Mouse (Mus musculus) hindbrain, embryonic 10.5 days (tissue): Measurements from ENCODE around the gene Atf3. TPM values are rescaled to one million over a fixed set of nuclear protein-coding genes. Genes with fewer than 3 reads are reported as not detected.
A peak's percentile ranks its signal among the peaks of the same experiment; 100 is the strongest.
"Not testable (repeated sequence)": the region's sequence is repeated elsewhere in the genome, so short reads cannot be mapped to it uniquely, and the experiment has no call there.

ENCODE experiments used
- DNase-seq: peaks from one replicate; pipeline ENCODE4 v3.0.0-alpha.2; 2017; ENCODE audit warnings: low spot score
- H3K27ac ChIP-seq: fragments of 300-500 bp; sonication (generic); 2 replicates; pipeline ENCODE4 v1.5.1; 2016; ENCODE audit warnings: mild to moderate bottlenecking, moderate library complexity
- H3K27me3 ChIP-seq: fragments of 300-500 bp; sonication (generic); 2 replicates; pipeline ENCODE4 v1.6.1; 2016; ENCODE audit warnings: mild to moderate bottlenecking; ENCODE audit not compliant: poor library complexity, insufficient read depth, severe bottlenecking
- H3K36me3 ChIP-seq: fragments of 300-500 bp; sonication (generic); 2 replicates; pipeline ENCODE4 v1.6.1; 2016; ENCODE audit warnings: mild to moderate bottlenecking, moderate library complexity
- H3K4me1 ChIP-seq: fragments of 300-500 bp; sonication (generic); replicated peaks from 2 replicates; pipeline ENCODE4 v1.6.1; 2016; ENCODE audit warnings: mild to moderate bottlenecking
- H3K4me3 ChIP-seq: fragments of 300-500 bp; sonication (generic); 2 replicates; pipeline ENCODE4 v1.5.1; 2016; ENCODE audit warnings: mild to moderate bottlenecking, moderate library complexity
- H3K9me3 ChIP-seq: fragments of 300-500 bp; sonication (generic); 2 replicates; pipeline ENCODE4 v1.6.1; 2016; ENCODE audit warnings: mild to moderate bottlenecking, moderate library complexity
- WGBS: fragments of 180-500 bp; shearing (Covaris S2); methylation state at CpG from one replicate; pipeline ENCODE4 v1.1.7; 2016; 5-methylcytosine and 5-hydroxymethylcytosine counted together
- polyA plus RNA-seq: library from polyadenylated mRNA; unstranded; fragments of >200 nt; fragmentation: Nextera tagmentation; extraction: Ambion mirVana; gene quantifications from 2 replicates; pipeline ENCODE4 v1.2.1, GENCODE M21; 2016

The Atf3 gene
- polyA plus RNA-seq, 1 experiment from 2014 or later, result 2.4 TPM

DNA sequence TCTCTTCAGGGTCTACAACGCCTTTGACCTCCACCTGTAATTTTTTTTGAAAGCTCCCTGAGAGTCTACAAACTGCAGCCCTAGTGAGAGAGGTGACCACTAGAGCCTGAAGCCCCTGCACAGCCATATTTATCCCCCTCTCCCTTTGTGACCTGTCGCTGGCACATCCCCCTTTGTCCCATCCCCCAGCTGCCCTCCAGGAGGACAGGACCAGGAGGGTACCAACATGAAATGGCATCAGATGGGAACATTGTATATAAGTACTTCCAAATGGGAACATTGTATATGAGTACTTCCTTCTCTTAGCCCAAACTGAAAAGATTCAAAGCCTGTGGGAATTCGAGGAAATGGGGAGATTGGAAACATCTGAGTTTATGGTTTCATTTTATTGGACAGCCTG, 53.1 kb downstream of the Atf3 start, which contains the start of gene Fam71a:
Fam71a (minus strand) TSS at position 101 of the 400 bp plus-strand sequence.
- H3K36me3 ChIP-seq, result no peaks in the 10 kb centered on the region
- H3K4me1 ChIP-seq, result peaks cover 3% of the 10 kb centered on the region; the same call in 1 of the 2 replicates
- H3K4me3 ChIP-seq, result no peak within 1 kb of the TSS
- H3K27me3 ChIP-seq, result no peaks in the 10 kb centered on the region
- no peak within 1 kb of the TSS for H3K27ac ChIP-seq
- 83% methylated on average over 3 of the region's 3 CpGs for WGBS
- H3K9me3 ChIP-seq, result 0 out of 2 replicates have a peak, but pooled peaks cover 1% of the 10 kb centered on the region
- DNase-seq, result no peak

DNA sequence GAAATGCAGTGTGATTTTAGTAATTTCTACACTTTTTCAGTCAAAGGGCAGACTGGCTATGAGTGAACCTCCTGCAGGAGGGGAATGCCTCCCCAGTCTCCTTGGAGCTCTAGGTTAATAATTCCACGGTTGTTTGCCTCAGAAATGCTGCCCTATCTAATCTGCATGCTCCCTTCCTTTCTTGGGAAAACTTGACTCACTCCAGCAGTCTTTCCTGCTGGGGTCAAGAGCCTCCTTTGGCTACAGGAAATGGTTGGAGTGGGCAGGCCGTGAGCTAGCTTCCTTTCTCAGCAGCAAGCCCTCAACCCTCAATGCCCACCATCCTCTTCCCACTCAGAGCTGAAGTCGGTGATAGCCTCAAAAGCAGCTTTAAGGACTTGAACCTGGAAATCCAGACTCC, 63.5 kb downstream of the Atf3 start:
- Histone ChIP-seq H3K4me1 (peaks cover 9% of the 10 kb centered on the region; the same call in 1 of the 2 replicates), H3K27ac (no peak overlapping the region), H3K4me3 (no peak overlapping the region), H3K36me3 (no peaks in the 10 kb centered on the region), H3K9me3 (peaks cover 21% of the 10 kb centered on the region), H3K27me3 (no peaks in the 10 kb centered on the region)
- DNase-seq, result no peak
- WGBS, result 54% methylated on average over 3 of the region's 3 CpGs

GRCm38 (mm10) chr1:191153052-191153451, 64.8 kb downstream of the Atf3 start:
- no peaks in the 10 kb centered on the region for H3K36me3 ChIP-seq
- H3K9me3 ChIP-seq, result peaks cover 21% of the 10 kb centered on the region
- H3K4me3 ChIP-seq, result no peak overlapping the region
- H3K27ac ChIP-seq, result no peak overlapping the region
- H3K27me3 ChIP-seq, result no peaks in the 10 kb centered on the region
- DNase-seq, result peak; percentile 36
- peaks cover 9% of the 10 kb centered on the region; the same call in 1 of the 2 replicates for H3K4me1 ChIP-seq
- 26% methylated on average over 4 of the region's 4 CpGs for WGBS

- Histone ChIP-seq H3K9me3 (peaks cover 5% of the 10 kb centered on the region), H3K27me3 (no peaks in the 10 kb centered on the region), H3K4me1 (peaks cover 9% of the 10 kb centered on the region; the same call in 1 of the 2 replicates), H3K27ac (no peak overlapping the region), H3K36me3 (no peaks in the 10 kb centered on the region), H3K4me3 (no peak overlapping the region)
- WGBS, result 80% methylated on average over 8 of the region's 8 CpGs
- DNase-seq, result no peak
Observed at GRCm38 (mm10) chr1:191150924-191151605, 66.8 kb downstream of the Atf3 start.

- not testable (repeated sequence) for H3K27me3 ChIP-seq, H3K4me3 ChIP-seq, H3K4me1 ChIP-seq, H3K36me3 ChIP-seq, DNase-seq, H3K9me3 ChIP-seq, H3K27ac ChIP-seq
- 88% methylated on average over 5 of the region's 5 CpGs for WGBS
Observed at GRCm38 (mm10) chr1:191149489-191149888, 68.3 kb downstream of the Atf3 start.

- WGBS, result 82% methylated on average over 8 of the region's 8 CpGs
- no peaks in the 10 kb centered on the region for H3K27me3 ChIP-seq
- 0 out of 2 replicates have a peak, but pooled peaks cover 3% of the 10 kb centered on the region for H3K4me1 ChIP-seq
- H3K9me3 ChIP-seq, result peaks cover 5% of the 10 kb centered on the region
- H3K36me3 ChIP-seq, result no peaks in the 10 kb centered on the region
- H3K4me3 ChIP-seq, result no peak overlapping the region
- H3K27ac ChIP-seq, result no peak overlapping the region
- no peak for DNase-seq
Observed at GRCm38 (mm10) chr1:191140983-191141382, 76.9 kb downstream of the Atf3 start.

GRCm38 (mm10) chr1:191138874-191139495, 78.9 kb downstream of the Atf3 start:
- Histone ChIP-seq H3K27me3 (no peaks in the 10 kb centered on the region), H3K4me3 (no peak overlapping the region), H3K27ac (no peak overlapping the region), H3K36me3 (no peaks in the 10 kb centered on the region), H3K4me1 (0 out of 2 replicates have a peak, but pooled peaks cover 4% of the 10 kb centered on the region), H3K9me3 (peaks cover 5% of the 10 kb centered on the region)
- no peak for DNase-seq
- 75% methylated on average over 7 of the region's 7 CpGs for WGBS

GRCm38 (mm10) chr1:191138436-191138835, 79.4 kb downstream of the Atf3 start:
- no peaks in the 10 kb centered on the region for H3K27me3 ChIP-seq
- no peak overlapping the region for H3K4me3 ChIP-seq
- DNase-seq, result no peak
- H3K36me3 ChIP-seq, result no peaks in the 10 kb centered on the region
- WGBS, result 97% methylated on average over 4 of the region's 4 CpGs
- no peak overlapping the region for H3K27ac ChIP-seq
- H3K9me3 ChIP-seq, result peaks cover 5% of the 10 kb centered on the region
- H3K4me1 ChIP-seq, result 0 out of 2 replicates have a peak, but pooled peaks cover 8% of the 10 kb centered on the region

DNA sequence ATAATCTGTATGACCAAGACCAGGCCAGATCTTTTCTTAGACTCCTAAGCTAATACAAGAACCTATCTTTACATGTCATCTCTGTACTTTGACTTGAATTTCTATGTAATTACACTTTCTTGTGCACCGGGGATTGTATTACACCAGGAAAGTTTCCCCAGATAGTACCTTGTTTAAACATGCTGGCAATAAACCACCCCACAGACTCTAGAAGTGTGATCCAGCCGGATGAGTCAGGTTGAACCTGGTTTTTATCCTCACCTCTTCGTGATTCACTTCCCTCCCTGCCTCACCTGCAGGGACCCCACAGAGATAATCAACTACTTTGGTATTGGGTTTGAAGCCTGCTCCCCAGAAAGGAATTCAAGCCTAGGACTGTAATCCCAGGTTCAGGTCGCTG, 82.4 kb downstream of the Atf3 start:
- H3K27me3 ChIP-seq, result no peaks in the 10 kb centered on the region
- WGBS, result 54% methylated on average over 4 of the region's 4 CpGs
- no peaks in the 10 kb centered on the region for H3K36me3 ChIP-seq
- DNase-seq, result no peak
- 0 out of 2 replicates have a peak, but pooled peaks cover 5% of the 10 kb centered on the region for H3K4me1 ChIP-seq
- no peaks in the 10 kb centered on the region for H3K9me3 ChIP-seq
- H3K27ac ChIP-seq, result no peak overlapping the region
- no peak overlapping the region for H3K4me3 ChIP-seq

DNA sequence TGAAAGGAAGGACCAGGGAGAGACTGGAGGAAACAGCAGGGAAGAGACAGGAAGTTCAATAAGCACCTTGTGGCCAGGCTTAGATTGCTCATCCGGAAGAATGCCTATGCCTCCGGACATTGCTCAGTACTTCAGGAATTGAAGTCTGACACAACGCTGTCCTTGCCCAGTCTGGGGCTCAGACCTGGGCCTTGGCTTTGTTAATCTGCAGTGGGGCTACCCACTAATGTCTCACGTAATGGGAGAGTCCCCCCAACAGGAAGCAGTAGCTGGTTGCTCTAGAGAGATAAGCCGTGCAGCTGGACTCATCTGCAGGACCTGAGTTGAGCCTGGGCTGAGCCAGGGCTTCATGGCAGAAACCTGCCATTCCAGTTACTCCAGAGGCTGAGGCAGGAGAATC, 84.9 kb downstream of the Atf3 start:
- Histone ChIP-seq H3K36me3 (no peaks in the 10 kb centered on the region), H3K27ac (no peak overlapping the region), H3K27me3 (no peaks in the 10 kb centered on the region), H3K4me3 (no peak overlapping the region), H3K4me1 (0 out of 2 replicates have a peak, but pooled peaks cover 5% of the 10 kb centered on the region), H3K9me3 (peaks cover 13% of the 10 kb centered on the region)
- DNase-seq, result no peak
- WGBS, result 77% methylated on average over 5 of the region's 5 CpGs

- no peaks in the 10 kb centered on the region for H3K36me3 ChIP-seq
- peaks cover 13% of the 10 kb centered on the region for H3K9me3 ChIP-seq
- H3K27me3 ChIP-seq, result no peaks in the 10 kb centered on the region
- 80% methylated on average over 5 of the region's 5 CpGs for WGBS
- no peak overlapping the region for H3K27ac ChIP-seq
- H3K4me3 ChIP-seq, result no peak overlapping the region
- H3K4me1 ChIP-seq, result 0 out of 2 replicates have a peak, but pooled peaks cover 5% of the 10 kb centered on the region
- DNase-seq, result no peak
Observed at GRCm38 (mm10) chr1:191132240-191132639, 85.6 kb downstream of the Atf3 start.

DNA sequence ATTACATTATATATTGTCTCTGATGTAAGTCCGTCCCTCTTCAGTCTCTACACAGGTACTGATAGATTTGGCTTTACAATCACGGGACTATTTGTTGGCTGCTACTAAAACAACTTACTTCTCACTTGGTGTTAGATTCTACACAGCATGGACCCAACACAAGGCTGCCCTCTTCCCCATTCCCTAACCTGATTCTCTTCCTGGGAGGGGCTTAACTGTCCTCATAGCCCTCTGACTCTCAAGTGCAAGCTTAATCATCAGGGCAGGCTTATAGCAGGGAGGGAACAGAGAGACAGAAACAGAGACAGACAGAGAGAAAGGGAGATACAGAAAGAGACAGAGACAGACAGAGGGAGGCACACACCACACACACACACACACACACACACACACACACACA, 86.1 kb downstream of the Atf3 start:
- Histone ChIP-seq H3K27me3 (no peaks in the 10 kb centered on the region), H3K4me1 (0 out of 2 replicates have a peak, but pooled peaks cover 5% of the 10 kb centered on the region), H3K36me3 (no peaks in the 10 kb centered on the region), H3K9me3 (peaks cover 13% of the 10 kb centered on the region), H3K27ac (no peak overlapping the region), H3K4me3 (no peak overlapping the region)
- no peak for DNase-seq
- 88% methylated on average over 2 of the region's 2 CpGs for WGBS
